Mouse (Mus musculus): ENCODE data around the gene Il4. TPM values are rescaled to one million over a fixed set of nuclear protein-coding genes. Genes with fewer than 3 reads are reported as not detected.
A peak's percentile ranks its signal among the peaks of the same experiment; 100 is the strongest.

The Il4 gene
- 2.9 TPM in 1 of 2 replicates, not detected in the other for total RNA-seq (2017)

DNA sequence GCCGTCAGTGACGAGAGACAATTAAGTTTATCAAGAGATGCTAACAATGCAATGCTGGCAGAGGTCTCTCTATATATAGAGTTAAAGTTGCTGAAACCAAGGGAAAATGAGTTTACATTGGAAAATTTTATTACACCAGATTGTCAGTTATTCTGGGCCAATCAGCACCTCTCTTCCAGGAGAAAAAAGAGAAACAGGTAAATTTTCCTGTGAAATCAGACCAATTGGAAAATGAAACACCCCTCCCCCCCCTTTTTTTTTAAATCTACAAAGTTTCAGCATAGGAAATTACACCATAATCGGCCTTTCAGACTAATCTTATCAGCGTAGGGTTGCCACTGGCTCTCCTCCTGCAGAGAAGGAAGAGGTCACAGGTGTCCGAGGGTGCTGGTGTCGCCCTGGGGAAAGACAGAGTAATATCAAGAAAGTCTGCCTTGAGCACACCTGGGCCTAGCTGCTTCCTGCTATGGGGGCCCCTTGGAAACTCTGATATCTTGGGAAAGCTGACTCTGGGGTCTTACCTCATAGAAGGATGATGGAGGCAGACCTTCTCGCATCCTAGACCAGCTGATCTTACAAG lies at the start of gene Il4:
Gene Il4 (minus strand): TSS at position 51 of the 580 bp plus-strand sequence.
- no peak for ATAC-seq (replicated peaks in 1 of 2; ENCODE audit: insufficient read depth in 1 of 2, low FRiP score in 2 of 2, low TSS enrichment in 1 of 2, low read depth in 1 of 2, poor library complexity in 2 of 2, severe bottlenecking in 2 of 2)

DNA sequence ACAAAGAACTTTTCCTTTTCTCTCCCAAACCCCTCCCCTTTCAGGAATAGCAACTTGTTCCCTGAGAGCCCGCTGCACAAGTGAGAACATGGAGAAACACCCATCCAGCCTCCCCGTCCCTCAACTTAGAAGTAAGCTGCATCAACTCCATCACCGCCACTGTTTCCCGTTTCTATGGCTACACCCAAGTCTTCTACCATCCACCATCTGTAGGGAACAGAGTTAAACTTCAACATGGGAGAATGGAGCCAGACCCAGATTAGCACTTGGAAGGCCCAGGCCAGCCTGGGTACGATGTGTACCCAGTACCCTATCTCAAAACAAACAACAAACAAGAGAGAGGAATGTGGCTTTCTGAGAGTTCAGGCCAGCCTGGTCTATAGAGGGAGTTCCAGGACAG lies 45.6 kb upstream of the Il4 start:
- ATAC-seq (replicated peaks in 1 of 2; ENCODE audit: insufficient read depth in 1 of 2, low FRiP score in 2 of 2, low TSS enrichment in 1 of 2, low read depth in 1 of 2, poor library complexity in 2 of 2, severe bottlenecking in 2 of 2) = no peak

DNA sequence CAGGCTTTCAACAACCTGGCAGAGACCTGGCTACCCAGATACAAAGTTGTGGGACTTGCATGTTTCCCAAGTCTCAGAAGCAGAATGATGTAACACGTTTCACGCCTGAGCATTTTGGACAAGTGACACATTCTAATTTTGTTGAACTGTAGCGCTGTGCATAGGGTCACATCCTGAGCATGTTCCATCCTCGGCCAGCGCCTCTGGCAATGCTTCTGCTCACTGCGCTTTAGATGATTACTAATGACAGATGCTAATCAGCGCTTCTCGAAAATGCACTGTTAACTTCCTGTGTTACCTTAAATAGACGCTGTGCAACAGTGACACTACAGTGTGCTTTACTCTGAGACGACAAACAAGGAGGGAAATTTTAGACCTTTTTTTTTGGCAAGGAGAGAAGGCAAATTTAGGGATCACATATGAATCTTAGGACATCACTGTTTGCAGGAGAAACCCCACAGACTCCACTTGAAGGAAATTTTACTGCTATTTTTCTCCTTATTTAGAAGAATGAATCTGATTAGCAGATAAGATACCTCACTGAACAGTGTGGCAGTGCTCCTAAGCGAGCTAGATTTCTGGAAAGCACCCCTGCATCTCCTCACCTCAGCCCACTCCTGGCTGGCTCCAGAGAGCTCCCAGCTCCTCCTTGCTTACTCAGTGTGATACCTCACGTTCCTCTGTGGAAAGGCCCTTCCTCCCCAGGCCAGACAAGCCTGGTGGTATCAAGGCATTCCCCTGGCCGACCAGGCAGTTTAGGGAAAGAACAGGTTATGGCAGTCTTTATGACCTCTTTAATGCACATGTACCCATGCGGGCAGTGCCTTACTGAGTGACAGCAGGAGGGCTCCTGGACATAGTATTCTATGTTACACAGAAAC lies 44.6 kb upstream of the Il4 start:
- ATAC-seq (replicated peaks in 1 of 2; ENCODE audit: insufficient read depth in 1 of 2, low FRiP score in 2 of 2, low TSS enrichment in 1 of 2, low read depth in 1 of 2, poor library complexity in 2 of 2, severe bottlenecking in 2 of 2) = no peak; a peak in 1 of 4 replicates

DNA sequence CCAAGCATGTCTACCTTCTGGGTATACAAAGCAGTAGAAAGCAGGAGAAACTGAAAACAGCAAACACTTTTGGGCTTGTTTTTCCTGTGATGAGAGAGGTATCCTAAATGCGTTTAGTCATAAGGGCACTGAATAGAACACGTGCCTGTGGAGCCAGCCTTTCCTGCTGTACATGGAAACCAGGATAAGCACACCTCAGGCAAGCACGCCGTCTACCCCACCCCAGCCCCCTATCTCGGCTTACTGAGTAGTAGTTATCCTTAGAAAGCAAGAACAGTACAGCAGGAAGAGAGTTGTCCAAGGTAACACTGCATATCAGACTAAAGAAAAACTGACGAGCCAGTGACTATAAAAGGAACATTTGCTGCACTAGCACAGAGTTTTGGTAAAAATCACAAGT lies 39.4 kb upstream of the Il4 start:
- no peak for ATAC-seq (replicated peaks in 1 of 2; ENCODE audit: insufficient read depth in 1 of 2, low FRiP score in 2 of 2, low TSS enrichment in 1 of 2, low read depth in 1 of 2, poor library complexity in 2 of 2, severe bottlenecking in 2 of 2)

DNA sequence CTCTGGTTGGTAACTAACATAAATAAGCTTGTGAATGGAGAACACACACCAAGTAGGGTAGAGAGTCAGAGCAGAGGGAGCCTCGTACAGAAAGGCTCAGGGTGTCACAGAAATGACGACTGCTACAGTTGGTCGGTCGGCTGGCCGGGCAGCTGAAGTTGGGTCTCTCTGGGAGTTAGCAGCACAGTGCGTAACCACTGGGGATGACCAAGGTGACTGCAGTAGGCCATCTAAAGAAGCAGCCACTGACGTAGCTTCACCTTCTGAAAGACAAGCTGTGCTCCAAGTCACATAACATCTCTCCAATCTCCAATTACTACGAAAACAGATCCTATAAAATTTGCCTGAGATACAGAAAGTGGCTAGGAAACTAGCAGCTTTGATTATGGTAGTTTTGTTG lies 38.9 kb upstream of the Il4 start:
- no peak for ATAC-seq (replicated peaks in 1 of 2; ENCODE audit: insufficient read depth in 1 of 2, low FRiP score in 2 of 2, low TSS enrichment in 1 of 2, low read depth in 1 of 2, poor library complexity in 2 of 2, severe bottlenecking in 2 of 2)

DNA sequence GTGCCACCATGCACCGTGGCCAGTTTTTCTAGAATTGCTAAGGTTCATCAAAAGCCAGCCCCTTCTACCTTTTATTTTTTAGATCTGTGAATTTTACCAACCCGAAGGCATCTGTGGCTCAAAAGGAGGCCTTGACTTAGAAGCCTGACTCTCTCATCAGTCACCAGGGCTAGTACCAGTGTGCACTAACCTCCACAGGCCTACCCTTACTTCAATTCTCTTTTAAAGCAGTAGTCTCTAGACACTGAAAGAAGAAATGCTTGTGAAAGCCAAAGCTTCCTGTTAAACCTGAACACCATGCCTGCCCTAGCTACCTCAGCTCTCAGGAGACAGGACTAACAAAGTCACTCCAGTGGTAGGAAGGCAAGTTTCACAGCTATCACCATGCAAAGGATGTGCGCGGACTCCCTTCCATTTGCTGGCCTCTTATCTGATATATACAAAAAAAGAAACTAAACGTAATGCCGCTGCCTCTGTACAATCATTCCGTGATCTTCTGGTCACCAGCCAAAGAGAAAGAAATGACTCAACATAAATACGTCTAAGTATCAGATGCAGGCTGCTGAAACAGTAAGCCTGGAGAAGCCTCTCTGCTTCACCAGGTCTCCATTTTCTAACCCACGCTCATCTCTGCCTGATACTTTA lies 38.2 kb upstream of the Il4 start:
- ATAC-seq (replicated peaks in 1 of 2; ENCODE audit: insufficient read depth in 1 of 2, low FRiP score in 2 of 2, low TSS enrichment in 1 of 2, low read depth in 1 of 2, poor library complexity in 2 of 2, severe bottlenecking in 2 of 2) = peak; percentile 40 to 54; a peak in 2 of 4 replicates

DNA sequence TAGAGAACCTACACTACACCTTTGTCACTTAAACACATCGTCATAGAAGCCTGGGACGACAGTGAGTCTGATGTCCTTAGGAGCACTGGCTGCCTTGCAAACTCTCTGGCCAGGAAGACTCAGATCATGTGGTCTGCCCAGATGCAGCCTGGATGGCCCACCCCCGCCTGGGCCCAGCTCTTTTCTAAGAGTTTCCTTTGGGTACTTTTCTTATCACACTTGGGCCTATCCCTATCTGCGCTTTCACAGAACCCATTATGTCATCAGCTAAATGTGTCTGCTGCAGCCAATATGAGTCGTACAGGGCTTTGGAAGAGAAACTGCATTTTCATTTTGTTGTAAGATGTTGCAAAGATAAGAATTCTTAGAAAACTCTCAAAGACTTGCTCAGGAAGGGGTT lies 36.6 kb upstream of the Il4 start:
- peak; percentile 53 to 71 for ATAC-seq (replicated peaks in 1 of 2; ENCODE audit: insufficient read depth in 1 of 2, low FRiP score in 2 of 2, low TSS enrichment in 1 of 2, low read depth in 1 of 2, poor library complexity in 2 of 2, severe bottlenecking in 2 of 2)

DNA sequence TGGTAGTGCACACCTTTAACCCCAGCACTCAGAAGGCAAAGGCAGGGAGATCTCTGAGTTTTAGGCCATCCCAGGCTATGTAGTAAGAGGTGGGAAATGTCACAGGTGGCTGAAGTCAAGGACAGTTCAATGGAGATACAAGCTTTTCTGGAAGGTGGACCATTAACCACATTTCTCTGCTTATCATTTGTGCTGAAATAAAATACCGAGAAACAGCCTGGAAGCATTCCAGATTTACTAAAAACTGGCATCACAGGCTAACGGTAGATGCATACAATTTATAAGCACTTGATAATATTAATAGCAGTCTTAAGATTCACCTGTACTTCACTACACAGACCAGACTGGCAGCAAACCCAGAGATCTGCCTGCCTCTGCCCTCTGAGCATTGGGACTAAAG lies 34.0 kb upstream of the Il4 start:
- ATAC-seq (replicated peaks in 1 of 2; ENCODE audit: insufficient read depth in 1 of 2, low FRiP score in 2 of 2, low TSS enrichment in 1 of 2, low read depth in 1 of 2, poor library complexity in 2 of 2, severe bottlenecking in 2 of 2) = no peak

DNA sequence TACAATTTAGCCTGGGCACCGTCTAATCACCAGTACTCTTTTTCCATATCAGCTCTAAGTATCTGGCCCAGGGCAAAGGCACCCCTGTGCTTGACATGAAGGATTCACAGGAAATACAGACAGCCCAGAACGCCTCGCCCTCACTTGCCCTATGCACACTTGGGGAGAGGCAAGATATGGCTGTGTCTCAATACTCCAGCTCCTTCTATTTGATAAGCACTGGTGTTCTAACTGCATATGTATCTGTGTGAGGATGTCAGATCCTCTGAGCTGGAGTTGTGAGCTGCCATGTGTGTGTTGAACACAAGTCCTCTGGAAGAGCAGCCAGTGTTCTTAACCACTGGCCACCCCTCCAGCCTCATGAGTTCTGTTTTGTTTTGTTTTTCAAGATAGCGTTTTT lies 33.0 kb upstream of the Il4 start:
- no peak for ATAC-seq (replicated peaks in 1 of 2; ENCODE audit: insufficient read depth in 1 of 2, low FRiP score in 2 of 2, low TSS enrichment in 1 of 2, low read depth in 1 of 2, poor library complexity in 2 of 2, severe bottlenecking in 2 of 2)

DNA sequence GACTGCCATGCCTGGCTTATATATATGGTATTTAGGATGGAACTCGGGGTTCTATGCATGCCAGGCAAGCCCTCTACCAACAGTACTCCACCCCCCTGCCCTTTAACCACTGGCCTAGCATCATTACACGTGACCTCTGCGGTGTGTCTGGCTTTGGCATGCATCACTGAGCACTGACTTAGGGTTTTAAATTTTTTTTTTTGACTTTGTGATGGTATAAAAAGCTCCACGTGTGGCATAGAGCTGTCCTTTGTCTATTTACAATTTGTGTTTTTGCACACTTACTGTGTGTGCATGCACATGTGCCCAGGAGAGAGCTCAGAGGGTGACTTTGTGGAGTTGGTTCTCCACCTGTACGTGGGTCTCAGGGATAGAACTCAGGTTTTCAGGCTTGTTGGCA lies 25.5 kb upstream of the Il4 start:
- no peak for ATAC-seq (replicated peaks in 1 of 2; ENCODE audit: insufficient read depth in 1 of 2, low FRiP score in 2 of 2, low TSS enrichment in 1 of 2, low read depth in 1 of 2, poor library complexity in 2 of 2, severe bottlenecking in 2 of 2)

DNA sequence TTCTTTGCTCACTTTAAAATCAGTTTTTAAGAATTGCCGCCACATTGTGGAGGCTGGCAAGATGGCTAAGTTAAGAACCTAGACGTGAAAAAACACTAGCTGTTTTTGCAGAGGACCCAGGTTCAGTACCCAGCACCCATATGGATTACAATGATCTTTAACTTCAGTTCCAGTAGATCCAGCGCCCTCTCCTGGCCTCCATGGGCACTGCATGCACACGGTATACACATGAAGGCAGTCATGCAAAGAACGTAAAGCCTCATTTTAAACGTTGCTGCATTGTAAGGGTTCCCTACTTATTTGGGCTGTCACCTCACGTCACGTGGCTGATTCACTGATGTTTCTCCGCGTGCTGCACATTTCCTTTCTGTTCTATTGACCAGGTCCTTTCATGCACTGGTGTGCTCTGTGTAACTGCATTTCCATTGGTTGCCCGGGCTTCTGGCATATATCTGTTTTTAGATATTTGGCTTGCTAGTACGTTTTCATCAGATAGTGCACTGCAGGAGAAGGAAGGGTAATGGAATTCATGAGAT lies 24.3 kb upstream of the Il4 start:
- ATAC-seq (replicated peaks in 1 of 2; ENCODE audit: insufficient read depth in 1 of 2, low FRiP score in 2 of 2, low TSS enrichment in 1 of 2, low read depth in 1 of 2, poor library complexity in 2 of 2, severe bottlenecking in 2 of 2) = no peak

DNA sequence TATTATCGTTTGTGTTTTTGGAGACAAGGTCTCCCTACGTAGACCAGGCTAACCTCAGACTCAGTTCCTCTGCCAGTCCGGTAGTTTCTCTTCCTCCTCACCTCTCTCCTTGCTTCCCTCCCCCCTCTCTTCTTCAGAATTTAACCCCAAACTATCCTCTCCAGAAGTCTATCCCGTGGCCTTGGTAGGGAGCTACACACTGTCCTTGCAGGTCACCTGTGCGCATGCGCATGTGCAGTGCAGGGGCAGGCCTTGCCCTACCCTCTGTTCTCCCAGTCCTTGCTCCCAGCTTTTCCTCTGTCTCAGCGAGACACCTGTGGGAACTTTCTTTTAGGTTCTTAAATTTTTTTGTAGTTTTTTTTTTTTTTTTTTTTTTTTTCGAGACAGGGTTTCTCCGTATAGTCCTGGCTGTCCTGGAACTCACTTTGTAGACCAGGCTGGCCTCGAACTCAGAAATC lies 19.4 kb upstream of the Il4 start:
- ATAC-seq (replicated peaks in 1 of 2; ENCODE audit: insufficient read depth in 1 of 2, low FRiP score in 2 of 2, low TSS enrichment in 1 of 2, low read depth in 1 of 2, poor library complexity in 2 of 2, severe bottlenecking in 2 of 2) = no peak

DNA sequence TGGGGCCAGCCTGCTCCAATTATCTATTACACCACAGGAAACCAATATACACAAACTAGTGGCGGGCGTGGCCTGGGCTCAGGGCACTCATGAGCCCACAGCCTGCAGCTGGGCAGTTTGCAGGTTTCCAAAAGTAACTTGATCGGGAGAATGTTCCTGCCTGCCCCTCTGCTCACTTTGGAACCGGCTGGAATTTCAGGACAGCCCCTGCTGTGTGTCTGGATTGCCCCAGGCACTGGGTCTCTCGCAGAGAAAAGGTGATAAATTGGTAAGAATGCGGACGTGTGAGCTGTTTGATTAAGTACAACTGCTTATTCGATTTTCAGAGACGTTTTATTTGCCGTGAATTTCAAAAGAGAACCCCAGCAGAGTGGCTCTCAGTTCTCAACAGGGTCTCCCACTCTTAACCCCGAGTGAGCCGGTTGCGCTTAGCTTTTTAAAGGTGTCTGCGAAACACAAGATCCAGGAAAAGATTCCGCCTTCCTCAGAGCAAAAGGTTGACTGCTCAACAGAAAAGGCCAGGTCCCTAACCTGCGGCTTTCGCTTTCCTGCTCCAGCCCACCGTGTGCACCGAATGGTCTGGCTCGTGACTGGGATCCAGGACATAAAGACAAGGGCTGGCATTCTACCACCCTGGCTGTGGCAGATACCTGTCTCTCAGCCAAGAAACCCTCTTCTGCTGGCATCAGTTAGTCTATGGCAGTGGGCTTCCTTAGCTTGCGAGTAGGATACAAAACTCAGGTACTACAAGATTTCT lies 18.8 kb upstream of the Il4 start:
- 0 out of 4 replicates have a peak, but pooled peaks of 1 of the 2 experiments have one; percentile 7 for ATAC-seq (replicated peaks in 1 of 2; ENCODE audit: insufficient read depth in 1 of 2, low FRiP score in 2 of 2, low TSS enrichment in 1 of 2, low read depth in 1 of 2, poor library complexity in 2 of 2, severe bottlenecking in 2 of 2)

DNA sequence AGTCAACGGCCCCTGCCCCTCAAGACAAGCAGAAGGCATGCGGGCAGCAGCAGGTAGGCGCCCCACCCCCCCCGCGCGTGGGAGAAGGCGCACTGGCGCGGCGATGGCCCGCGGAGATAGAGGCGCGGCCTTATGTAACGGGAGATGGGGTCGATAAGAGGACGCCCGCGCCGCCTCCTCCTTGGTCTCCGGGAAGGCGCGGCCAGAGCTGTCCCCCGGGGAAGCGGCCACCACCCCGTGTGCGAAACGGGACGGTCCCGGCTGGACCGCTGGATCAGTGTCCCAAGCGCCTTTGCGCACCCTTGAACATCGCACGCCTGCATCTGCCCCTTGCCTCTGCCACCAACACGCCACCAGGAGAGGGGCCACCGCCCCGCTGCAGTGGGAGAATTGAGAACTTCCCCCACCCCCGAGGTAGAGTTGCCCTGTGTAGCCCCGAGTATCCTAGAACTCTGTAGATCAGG lies 17.7 kb upstream of the Il4 start:
- no peak for ATAC-seq (replicated peaks in 1 of 2; ENCODE audit: insufficient read depth in 1 of 2, low FRiP score in 2 of 2, low TSS enrichment in 1 of 2, low read depth in 1 of 2, poor library complexity in 2 of 2, severe bottlenecking in 2 of 2)

DNA sequence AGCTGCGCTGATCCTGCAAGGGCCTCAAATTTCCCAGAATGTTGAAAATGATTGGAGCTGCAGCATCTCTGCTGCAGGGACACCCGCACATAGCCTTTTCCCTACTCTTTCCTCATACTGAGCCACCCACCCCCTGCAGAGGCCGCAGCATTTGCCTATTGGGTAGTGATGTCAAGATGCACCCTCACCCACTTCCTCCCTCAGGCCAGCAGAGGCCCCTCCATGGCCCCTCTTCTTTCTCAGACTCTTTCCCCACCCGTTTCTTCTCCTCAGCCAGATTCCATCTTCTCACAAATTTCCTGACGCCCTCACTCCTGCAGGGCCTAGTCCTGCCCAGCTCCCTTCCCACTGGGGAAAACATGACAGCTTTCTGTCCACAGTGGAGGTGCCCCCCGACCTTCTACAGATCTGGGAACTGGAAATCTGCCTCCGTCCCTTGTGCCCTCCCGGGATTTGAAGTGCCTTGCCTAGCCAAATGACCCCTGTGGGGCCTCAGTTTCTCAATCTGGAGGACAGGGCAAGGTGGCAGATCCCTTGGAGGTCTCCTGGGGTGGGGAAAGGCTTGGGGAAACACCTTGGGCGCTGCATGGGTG lies 17.2 kb upstream of the Il4 start:
- ATAC-seq (replicated peaks in 1 of 2; ENCODE audit: insufficient read depth in 1 of 2, low FRiP score in 2 of 2, low TSS enrichment in 1 of 2, low read depth in 1 of 2, poor library complexity in 2 of 2, severe bottlenecking in 2 of 2) = no peak

DNA sequence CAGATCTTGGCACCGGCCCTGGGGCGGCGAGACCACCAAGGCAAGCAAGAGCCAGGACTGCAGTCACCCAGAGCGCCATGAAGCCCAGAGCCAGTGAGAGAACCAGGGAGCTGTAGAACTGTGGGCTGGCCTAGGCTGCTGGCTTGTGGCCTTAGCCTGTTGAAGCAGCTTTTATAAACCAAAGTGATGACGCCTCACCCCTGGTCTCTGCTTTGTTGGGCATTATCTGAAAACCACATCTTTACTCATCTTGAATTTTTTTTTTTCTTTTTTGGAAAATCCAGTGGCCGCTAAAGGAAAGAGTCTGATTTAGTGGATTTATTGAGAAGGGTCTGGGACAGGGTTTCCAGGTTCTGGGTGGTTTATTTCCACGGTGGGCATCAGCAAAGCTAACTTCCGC lies 16.1 kb upstream of the Il4 start, which contains the start of gene Il13:
Gene Il13 (minus strand): TSS at position 147 of the 400 bp plus-strand sequence.
- no peak for ATAC-seq (replicated peaks in 1 of 2; ENCODE audit: insufficient read depth in 1 of 2, low FRiP score in 2 of 2, low TSS enrichment in 1 of 2, low read depth in 1 of 2, poor library complexity in 2 of 2, severe bottlenecking in 2 of 2)

DNA sequence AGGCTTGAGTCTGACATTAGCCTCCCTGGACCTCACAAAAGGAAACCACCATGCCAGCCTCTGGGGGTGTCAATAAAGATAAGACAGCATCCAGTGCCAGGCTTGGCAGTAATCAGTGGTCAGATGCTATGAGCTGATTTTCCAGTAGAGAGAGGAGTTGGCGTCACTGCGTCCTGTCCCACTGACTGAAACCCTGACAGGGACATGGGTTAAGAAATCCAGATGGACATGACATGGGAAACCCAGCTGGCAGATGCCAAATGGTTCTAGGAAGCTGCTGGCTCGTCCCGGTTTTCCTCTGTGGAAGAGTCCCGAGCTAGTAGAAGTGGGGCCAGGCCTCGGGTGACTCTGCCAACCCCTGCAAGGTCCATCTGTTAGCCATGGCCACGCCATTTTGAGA lies 15.2 kb upstream of the Il4 start:
- ATAC-seq (replicated peaks in 1 of 2; ENCODE audit: insufficient read depth in 1 of 2, low FRiP score in 2 of 2, low TSS enrichment in 1 of 2, low read depth in 1 of 2, poor library complexity in 2 of 2, severe bottlenecking in 2 of 2) = no peak

All from hematopoietic stem cell, adult 5-6 weeks (primary cell).